Mouse (Mus musculus) myocyte (in vitro differentiated cells): ENCODE data around the gene Rnf169.

Experiments
- CEBPB ChIP-seq: IDR thresholded peaks from 2 replicates; pipeline ENCODE4 v1.6.1; 2011; ENCODE audit warnings: mild to moderate bottlenecking, moderate library complexity; ENCODE audit not compliant: poor library complexity, insufficient read depth, severe bottlenecking
- E2F4 ChIP-seq: IDR thresholded peaks from one replicate; pipeline ENCODE4 v1.6.1; 2011; ENCODE audit warnings: mild to moderate bottlenecking, control low read depth, moderate library complexity; ENCODE audit not compliant: insufficient read depth
- MAX ChIP-seq: IDR thresholded peaks from one replicate; pipeline ENCODE4 v1.6.1; 2011; ENCODE audit warnings: low read depth, mild to moderate bottlenecking, control low read depth
- MYOD1 ChIP-seq, 3 experiments: IDR thresholded peaks; one replicate each; pipeline ENCODE4 v1.6.1; 2011; ENCODE audit warnings: control low read depth in 2 of 3, low read depth in 2 of 3, mild to moderate bottlenecking in 2 of 3, moderate library complexity in 1 of 3; ENCODE audit not compliant: insufficient read length in 2 of 3, control insufficient read depth in 1 of 3
- MYOG ChIP-seq, 3 experiments: IDR thresholded peaks; one replicate each; pipeline ENCODE4 v1.6.1; 2011; ENCODE audit warnings: control low read depth in 2 of 3, low read depth in 2 of 3, mild to moderate bottlenecking in 2 of 3; ENCODE audit not compliant: insufficient read length in 2 of 3, control insufficient read depth in 1 of 3, insufficient read depth in 1 of 3
- POLR2A ChIP-seq: IDR thresholded peaks from one replicate; pipeline ENCODE4 v1.6.1; 2011; ENCODE audit warnings: low read depth, mild to moderate bottlenecking, control low read depth, moderate library complexity; ENCODE audit not compliant: insufficient read length
- POLR2AphosphoS2 ChIP-seq: IDR thresholded peaks from one replicate; pipeline ENCODE4 v1.6.1; 2011; ENCODE audit warnings: low read depth, control low read depth; ENCODE audit not compliant: insufficient read length
- REST ChIP-seq: IDR thresholded peaks from one replicate; pipeline ENCODE4 v1.6.1; 2011; ENCODE audit warnings: mild to moderate bottlenecking, control low read depth, moderate library complexity; ENCODE audit not compliant: insufficient read depth, insufficient read length
- SRF ChIP-seq: IDR thresholded peaks from one replicate; pipeline ENCODE4 v1.6.1; 2011; ENCODE audit warnings: low read depth; ENCODE audit not compliant: control insufficient read depth, insufficient read length
- TCF12 ChIP-seq: IDR thresholded peaks from one replicate; pipeline ENCODE4 v1.6.1; 2011; ENCODE audit warnings: mild to moderate bottlenecking, control low read depth; ENCODE audit not compliant: poor library complexity, insufficient read depth, severe bottlenecking
- TCF3 ChIP-seq: IDR thresholded peaks from one replicate; pipeline ENCODE4 v1.6.1; 2011; ENCODE audit warnings: low read depth, control low read depth; ENCODE audit not compliant: insufficient read length
- USF1 ChIP-seq: IDR thresholded peaks from one replicate; pipeline ENCODE4 v1.6.1; 2011; ENCODE audit warnings: low read depth, mild to moderate bottlenecking, control low read depth, moderate library complexity

DNA sequence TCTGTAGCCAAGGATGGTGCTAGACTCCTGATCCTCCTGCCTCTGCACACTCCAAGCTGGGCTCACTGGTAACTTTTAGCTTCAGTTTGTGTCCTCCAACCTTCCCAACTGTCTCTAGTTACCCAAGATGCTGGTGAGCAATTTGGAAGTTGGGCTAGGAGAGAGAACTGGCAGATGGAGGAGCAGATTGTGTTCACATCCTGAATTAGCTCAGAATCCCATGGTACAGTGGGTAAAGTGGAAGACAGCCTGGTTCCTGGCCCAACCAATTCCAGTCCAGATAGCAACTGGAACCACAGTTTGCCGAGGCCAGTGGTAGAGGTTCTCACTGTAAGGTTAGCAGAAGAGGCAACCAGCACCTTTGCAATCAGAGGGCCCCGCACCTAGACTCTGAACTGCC, 61.1 kb downstream of the Rnf169 start:
- TF ChIP-seq POLR2A (no peak), MAX (no peak), CEBPB (no peak), USF1 (no peak), E2F4 (no peak), TCF12 (no peak), MYOG (IDR thresholded peaks at IDR 0.05; ENCODE audit: control insufficient read depth in 1 of 3, insufficient read depth in 1 of 3, insufficient read length in 2 of 3, low read depth in 2 of 3) (no peak), MYOD1 (IDR thresholded peaks at IDR 0.05; ENCODE audit: control insufficient read depth in 1 of 3, insufficient read length in 2 of 3, low read depth in 2 of 3) (no peak), REST (no peak), SRF (no peak), POLR2AphosphoS2 (no peak), TCF3 (no peak)
